Mouse (Mus musculus): ENCODE data around the gene Dok1. TPM values are rescaled to one million over a fixed set of nuclear protein-coding genes. Genes with fewer than 3 reads are reported as not detected.

The Dok1 gene
- polyA plus RNA-seq, 1 experiment: 21.9 TPM

DNA sequence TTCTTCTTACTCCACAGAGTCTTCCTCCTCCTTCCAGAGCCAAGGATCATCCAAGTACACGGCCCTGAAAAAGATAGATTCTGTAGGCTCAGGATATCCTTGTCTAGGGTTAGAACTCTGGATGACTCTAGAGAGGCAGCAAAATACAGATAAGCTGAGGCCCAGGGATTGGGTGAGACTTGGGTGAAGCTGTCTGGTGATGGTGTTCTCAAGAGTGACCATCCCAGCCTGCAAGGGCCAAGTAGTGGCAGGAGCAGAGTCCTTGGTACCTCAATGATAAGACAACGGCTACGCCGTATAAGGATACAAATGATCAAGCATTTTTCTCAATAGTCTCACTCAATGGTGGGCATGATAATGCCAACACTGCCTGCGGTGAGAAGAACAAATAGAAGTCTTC is 29.4 kb downstream of the Dok1 start:
- H3K4me1 ChIP-seq (replicated peaks; ENCODE audit: control insufficient read depth, insufficient read depth, low read length): peaks cover 4% of the 10 kb centered on the region
- WGBS: 97% methylated on average over 5 of the region's 5 CpGs
- H3K27ac ChIP-seq (ENCODE audit: control insufficient read depth, insufficient read depth, low read length): no peak overlapping the region
- DNase-seq: no peak
- H3K4me3 ChIP-seq (ENCODE audit: control insufficient read depth, insufficient read depth, low read length): no peak overlapping the region
- no peaks in the 10 kb centered on the region for H3K27me3 ChIP-seq (ENCODE audit: control insufficient read depth, insufficient read depth, low read length)
- TF ChIP-seq CTCF (IDR thresholded peaks at IDR 0.05; ENCODE audit: borderline replicate concordance, control insufficient read depth, extremely low read depth, insufficient read depth, low read length, poor library complexity) (no peak), POLR2A (IDR thresholded peaks at IDR 0.05; ENCODE audit: control insufficient read depth, extremely low read depth, insufficient read depth, low read length, poor library complexity) (no peak)
- no peaks in the 10 kb centered on the region for H3K36me3 ChIP-seq (ENCODE audit: control insufficient read depth, insufficient read depth, low read length)

DNA sequence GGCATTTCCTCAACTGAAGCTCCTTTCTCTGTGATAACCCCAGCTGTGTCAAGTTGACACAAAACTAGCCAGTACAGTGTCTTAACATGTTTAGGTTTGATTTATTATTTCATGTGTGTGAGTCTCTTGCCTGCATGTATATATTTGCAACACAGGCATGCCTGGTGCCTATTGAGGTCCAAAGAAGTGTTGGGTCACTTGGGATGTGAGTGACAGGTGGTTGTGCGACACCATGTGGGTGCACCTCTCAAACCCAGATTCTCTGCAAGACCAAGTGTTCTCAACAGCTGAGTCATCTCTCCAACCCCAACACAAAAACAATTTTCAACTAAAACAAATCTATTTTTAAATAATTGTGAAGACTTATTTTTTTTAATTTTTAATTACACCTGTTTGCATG is 30.2 kb downstream of the Dok1 start:
- no peak for TF ChIP-seq CTCF (IDR thresholded peaks at IDR 0.05; ENCODE audit: borderline replicate concordance, control insufficient read depth, extremely low read depth, insufficient read depth, low read length, poor library complexity)
- no peak for TF ChIP-seq POLR2A (IDR thresholded peaks at IDR 0.05; ENCODE audit: control insufficient read depth, extremely low read depth, insufficient read depth, low read length, poor library complexity)
- no peak overlapping the region for H3K4me3 ChIP-seq (ENCODE audit: control insufficient read depth, insufficient read depth, low read length)
- 93% methylated on average over 1 of the region's 1 CpGs for WGBS
- no peaks in the 10 kb centered on the region for H3K36me3 ChIP-seq (ENCODE audit: control insufficient read depth, insufficient read depth, low read length)
- H3K27me3 ChIP-seq (ENCODE audit: control insufficient read depth, insufficient read depth, low read length): no peaks in the 10 kb centered on the region
- DNase-seq: no peak
- H3K27ac ChIP-seq (ENCODE audit: control insufficient read depth, insufficient read depth, low read length): no peak overlapping the region
- peaks cover 4% of the 10 kb centered on the region for H3K4me1 ChIP-seq (replicated peaks; ENCODE audit: control insufficient read depth, insufficient read depth, low read length)

DNA sequence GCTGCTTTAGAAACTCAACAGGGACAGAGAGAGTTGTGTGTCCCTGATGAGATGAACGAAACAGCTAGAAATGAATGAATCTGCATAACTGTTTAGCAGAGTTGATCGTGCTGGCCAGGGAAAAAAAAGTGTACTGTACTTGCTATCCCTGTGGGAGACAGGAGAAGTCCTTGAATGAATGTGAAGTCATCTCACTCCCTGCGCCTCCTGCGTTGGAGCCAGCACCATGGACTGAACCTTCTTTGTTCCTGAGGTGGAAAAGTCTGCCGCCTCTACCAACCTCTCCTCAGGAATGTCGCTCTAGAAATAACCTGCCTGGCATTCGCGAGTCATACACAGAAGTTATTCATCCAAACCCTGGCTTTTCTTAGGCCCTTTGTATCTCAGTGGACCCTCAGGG is 33.3 kb downstream of the Dok1 start:
- Histone ChIP-seq H3K27me3 (ENCODE audit: control insufficient read depth, insufficient read depth, low read length) (no peaks in the 10 kb centered on the region), H3K4me3 (ENCODE audit: control insufficient read depth, insufficient read depth, low read length) (no peak overlapping the region), H3K36me3 (ENCODE audit: control insufficient read depth, insufficient read depth, low read length) (no peaks in the 10 kb centered on the region), H3K27ac (ENCODE audit: control insufficient read depth, insufficient read depth, low read length) (no peak overlapping the region), H3K4me1 (replicated peaks; ENCODE audit: control insufficient read depth, insufficient read depth, low read length) (peaks cover 3% of the 10 kb centered on the region)
- TF ChIP-seq POLR2A (IDR thresholded peaks at IDR 0.05; ENCODE audit: control insufficient read depth, extremely low read depth, insufficient read depth, low read length, poor library complexity) (no peak), CTCF (IDR thresholded peaks at IDR 0.05; ENCODE audit: borderline replicate concordance, control insufficient read depth, extremely low read depth, insufficient read depth, low read length, poor library complexity) (no peak)
- DNase-seq: no peak
- 96% methylated on average over 8 of the region's 8 CpGs for WGBS

DNA sequence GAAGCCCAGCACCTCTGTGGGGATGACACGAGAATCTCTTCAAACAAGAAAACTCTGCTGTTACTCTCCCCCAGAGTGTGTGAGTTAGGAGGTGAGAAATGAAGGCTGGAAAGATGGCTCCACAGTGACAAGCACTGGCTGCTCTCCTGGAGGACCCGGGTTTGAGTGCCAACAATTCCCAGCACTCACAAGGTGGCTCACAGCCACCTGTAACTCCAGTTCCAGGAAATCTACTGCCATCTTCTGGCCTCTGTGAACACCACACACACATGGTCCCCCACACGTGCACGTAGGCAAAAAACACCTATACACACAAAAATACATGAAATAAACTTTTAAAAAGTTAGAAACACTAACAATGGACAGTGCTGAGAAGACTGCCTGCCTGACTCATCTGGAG is 34.9 kb downstream of the Dok1 start:
- H3K4me1 ChIP-seq (replicated peaks; ENCODE audit: control insufficient read depth, insufficient read depth, low read length): no peaks in the 10 kb centered on the region; the same call in 1 of the 2 replicates
- DNase-seq: no peak
- 88% methylated on average over 4 of the region's 4 CpGs for WGBS
- H3K27me3 ChIP-seq (ENCODE audit: control insufficient read depth, insufficient read depth, low read length): no peaks in the 10 kb centered on the region
- no peaks in the 10 kb centered on the region for H3K36me3 ChIP-seq (ENCODE audit: control insufficient read depth, insufficient read depth, low read length)
- no peak overlapping the region for H3K27ac ChIP-seq (ENCODE audit: control insufficient read depth, insufficient read depth, low read length)
- TF ChIP-seq CTCF (IDR thresholded peaks at IDR 0.05; ENCODE audit: borderline replicate concordance, control insufficient read depth, extremely low read depth, insufficient read depth, low read length, poor library complexity) (no peak), POLR2A (IDR thresholded peaks at IDR 0.05; ENCODE audit: control insufficient read depth, extremely low read depth, insufficient read depth, low read length, poor library complexity) (no peak)
- no peak overlapping the region for H3K4me3 ChIP-seq (ENCODE audit: control insufficient read depth, insufficient read depth, low read length)

DNA sequence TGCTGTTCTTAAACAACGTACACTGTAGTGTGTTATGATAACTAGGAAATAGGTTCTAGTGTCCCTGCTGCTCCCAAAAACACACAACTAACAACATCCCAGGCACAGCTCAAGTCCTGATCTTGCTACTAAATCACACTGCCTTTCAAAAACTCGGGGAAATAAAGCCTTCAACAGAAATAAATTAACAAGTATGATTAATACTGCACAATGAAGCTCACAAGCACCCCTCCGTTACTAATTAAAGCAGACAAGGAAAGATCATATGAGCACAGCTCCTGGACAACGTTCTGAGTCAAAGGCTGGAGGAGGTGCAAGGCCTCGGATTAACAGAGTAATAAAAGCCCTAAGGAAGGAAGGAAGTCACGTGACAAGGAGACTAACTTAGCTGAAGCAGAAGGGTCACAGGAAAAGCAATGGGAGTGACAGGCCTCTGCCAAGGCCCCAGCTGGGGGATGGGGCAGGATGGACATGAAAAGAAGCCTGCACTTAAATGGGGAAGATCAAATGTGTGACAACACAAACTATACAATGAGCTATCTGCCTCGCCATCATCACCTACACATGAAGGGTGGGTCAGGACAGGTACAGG is 35.7 kb downstream of the Dok1 start:
- Histone ChIP-seq H3K27ac (ENCODE audit: control insufficient read depth, insufficient read depth, low read length) (no peak overlapping the region), H3K4me3 (ENCODE audit: control insufficient read depth, insufficient read depth, low read length) (no peak overlapping the region), H3K36me3 (ENCODE audit: control insufficient read depth, insufficient read depth, low read length) (no peaks in the 10 kb centered on the region), H3K27me3 (ENCODE audit: control insufficient read depth, insufficient read depth, low read length) (no peaks in the 10 kb centered on the region), H3K4me1 (replicated peaks; ENCODE audit: control insufficient read depth, insufficient read depth, low read length) (no peaks in the 10 kb centered on the region; the same call in 1 of the 2 replicates)
- DNase-seq: no peak
- WGBS: 43% methylated on average over 7 of the region's 7 CpGs
- TF ChIP-seq CTCF (IDR thresholded peaks at IDR 0.05; ENCODE audit: borderline replicate concordance, control insufficient read depth, extremely low read depth, insufficient read depth, low read length, poor library complexity) (no peak), POLR2A (IDR thresholded peaks at IDR 0.05; ENCODE audit: control insufficient read depth, extremely low read depth, insufficient read depth, low read length, poor library complexity) (no peak)

DNA sequence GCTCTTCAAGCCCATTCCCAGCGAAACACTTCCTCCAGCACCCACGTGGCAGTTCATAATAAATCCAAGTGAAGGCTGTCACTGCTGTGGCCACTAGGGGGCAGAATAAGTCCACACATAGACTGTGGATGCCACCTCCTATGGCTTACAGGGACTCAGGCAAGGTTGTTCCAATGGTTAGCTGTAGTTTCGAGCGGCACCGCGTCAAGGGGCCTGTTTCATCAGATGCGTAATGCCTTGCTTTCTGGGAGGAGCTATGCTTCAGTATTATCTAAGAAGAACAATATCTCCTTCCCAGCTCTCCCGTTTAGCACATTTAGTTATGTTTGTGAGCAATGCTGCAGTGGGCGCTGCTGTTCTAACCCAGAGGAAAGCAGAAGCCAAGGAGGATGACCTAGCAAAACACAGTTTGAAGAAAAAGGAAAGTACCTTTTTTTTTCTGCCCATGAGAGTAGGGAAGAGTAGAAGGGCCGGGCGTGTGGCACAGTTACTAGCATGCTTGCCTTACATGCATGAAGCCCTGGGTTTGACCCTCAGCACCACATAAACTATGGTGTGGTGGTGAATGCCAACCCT is 36.4 kb downstream of the Dok1 start:
- Histone ChIP-seq H3K27me3 (ENCODE audit: control insufficient read depth, insufficient read depth, low read length) (no peaks in the 10 kb centered on the region), H3K4me3 (ENCODE audit: control insufficient read depth, insufficient read depth, low read length) (no peak overlapping the region), H3K27ac (ENCODE audit: control insufficient read depth, insufficient read depth, low read length) (no peak overlapping the region), H3K4me1 (replicated peaks; ENCODE audit: control insufficient read depth, insufficient read depth, low read length) (no peaks in the 10 kb centered on the region; the same call in 1 of the 2 replicates), H3K36me3 (ENCODE audit: control insufficient read depth, insufficient read depth, low read length) (no peaks in the 10 kb centered on the region)
- peak; percentile 84 for DNase-seq
- 3% methylated on average over 11 of the region's 11 CpGs for WGBS
- TF ChIP-seq CTCF (IDR thresholded peaks at IDR 0.05; ENCODE audit: borderline replicate concordance, control insufficient read depth, extremely low read depth, insufficient read depth, low read length, poor library complexity) (peak; percentile 69; the same call in 1 of the 2 replicates), POLR2A (IDR thresholded peaks at IDR 0.05; ENCODE audit: control insufficient read depth, extremely low read depth, insufficient read depth, low read length, poor library complexity) (no peak)

All from thymus, adult 2 months (tissue).